Mouse (Mus musculus): ENCODE data around the gene Gm20878. TPM values are rescaled to one million over a fixed set of nuclear protein-coding genes. Genes with fewer than 3 reads are reported as not detected.
"Not testable (repeated sequence)": the region's sequence is repeated elsewhere in the genome, so short reads cannot be mapped to it uniquely, and the experiment has no call there.

The Gm20878 gene
- 1.7 TPM in 2 replicates for polyA plus RNA-seq (2015; fragmentation: Nextera tagmentation; extraction: Ambion mirVana)

DNA sequence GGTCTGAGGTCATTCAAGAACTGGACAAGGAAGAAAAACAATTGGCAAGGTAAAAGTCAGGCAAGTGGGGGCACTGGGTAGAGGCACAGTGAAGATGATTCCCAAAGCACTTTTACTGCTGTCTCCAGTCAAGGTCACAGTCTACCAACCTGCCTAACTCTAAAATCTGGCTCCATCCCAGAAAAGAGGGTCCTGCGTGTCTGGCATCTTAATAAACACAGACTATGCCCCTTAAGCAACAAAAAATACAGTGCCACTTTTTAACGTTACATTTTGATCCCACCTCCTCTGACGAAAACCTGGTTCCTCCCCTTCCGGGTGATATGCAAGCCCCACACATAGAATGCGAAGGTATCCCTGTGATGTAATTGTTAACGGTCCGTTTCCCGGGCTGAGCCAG, at the start of gene Gm20878:
Gm20878 (plus strand) TSS at position 301 of the 400 bp plus-strand sequence.
- not testable (repeated sequence) for H3K9ac ChIP-seq; H3K4me2 ChIP-seq; H3K4me3 ChIP-seq; ATAC-seq (ENCODE audit: borderline replicate concordance, extremely low read depth, low FRiP score, low TSS enrichment); H3K9me3 ChIP-seq; H3K36me3 ChIP-seq; H3K4me1 ChIP-seq; H3K27me3 ChIP-seq; H3K27ac ChIP-seq
- WGBS = no CpG with 5 or more reads among the region's 8 CpGs

DNA sequence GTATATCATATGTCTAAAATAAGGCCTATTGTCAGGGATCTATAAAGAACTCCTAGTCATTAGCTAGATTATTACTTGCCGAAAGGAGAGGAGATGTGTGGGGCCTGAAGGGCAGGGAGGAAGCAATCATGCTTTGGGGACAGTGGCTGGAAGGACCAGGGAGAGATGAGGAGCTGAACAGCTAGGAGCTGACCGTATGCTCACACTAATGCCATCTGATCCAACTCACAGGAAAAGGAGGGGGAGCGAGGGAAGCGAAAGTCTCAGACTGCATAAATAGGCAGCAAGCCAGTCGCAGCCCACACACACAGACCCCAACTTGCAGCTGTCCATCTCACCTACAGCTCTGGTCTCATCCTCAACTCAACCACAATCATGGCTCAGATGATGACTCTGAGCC, 38.1 kb upstream of the Gm20878 start, which contains the start of gene Gm21541:
Gm21541 (plus strand) TSS at position 301 of the 400 bp plus-strand sequence.
- not testable (repeated sequence) for H3K27me3 ChIP-seq; H3K4me2 ChIP-seq; H3K27ac ChIP-seq; H3K4me3 ChIP-seq; ATAC-seq (ENCODE audit: borderline replicate concordance, extremely low read depth, low FRiP score, low TSS enrichment); H3K9ac ChIP-seq; H3K4me1 ChIP-seq; H3K9me3 ChIP-seq; H3K36me3 ChIP-seq
- no CpG with 5 or more reads among the region's 5 CpGs for WGBS

GRCm38 (mm10) chr4:41965758-41966157, 24.4 kb downstream of the Gm20878 start, which contains the start of gene Fam205a4:
Gene Fam205a4 (plus strand): TSS chr4:41966058.
- H3K9me3 ChIP-seq; H3K36me3 ChIP-seq; H3K4me3 ChIP-seq; H3K27ac ChIP-seq; H3K9ac ChIP-seq; H3K4me2 ChIP-seq; H3K27me3 ChIP-seq; ATAC-seq (ENCODE audit: borderline replicate concordance, extremely low read depth, low FRiP score, low TSS enrichment); H3K4me1 ChIP-seq: not testable (repeated sequence)
- no CpG with 5 or more reads among the region's 1 CpGs for WGBS

Other genes starting within 250 kb of the Gm20878 start
- gene Cntfr, start 244.5 kb upstream of the Gm20878 start, polyA plus RNA-seq (2015; fragmentation: Nextera tagmentation; extraction: Ambion mirVana) = 7.8 TPM in 2 replicates
- 131 and 136 TPM in 2 replicates for gene Il11ra1, start 241.6 kb upstream of the Gm20878 start, polyA plus RNA-seq (2015; fragmentation: Nextera tagmentation; extraction: Ambion mirVana)
- gene Rpp25l, start 228.0 kb upstream of the Gm20878 start, polyA plus RNA-seq (2015; fragmentation: Nextera tagmentation; extraction: Ambion mirVana) = 80.4 and 89.8 TPM in 2 replicates
- 133 and 136 TPM in 2 replicates for gene Dctn3, start 218.4 kb upstream of the Gm20878 start, polyA plus RNA-seq (2015; fragmentation: Nextera tagmentation; extraction: Ambion mirVana)
- not detected in 2 replicates for gene Arid3c, start 210.4 kb upstream of the Gm20878 start, polyA plus RNA-seq (2015; fragmentation: Nextera tagmentation; extraction: Ambion mirVana)
- 29.2 and 30.8 TPM in 2 replicates for gene Galt, start 186.3 kb upstream of the Gm20878 start, polyA plus RNA-seq (2015; fragmentation: Nextera tagmentation; extraction: Ambion mirVana)
- 75.5 and 80.2 TPM in 2 replicates for gene Sigmar1, start 185.4 kb upstream of the Gm20878 start, polyA plus RNA-seq (2015; fragmentation: Nextera tagmentation; extraction: Ambion mirVana)
- gene Ccl27a, start 167.3 kb upstream of the Gm20878 start, polyA plus RNA-seq (2015; fragmentation: Nextera tagmentation; extraction: Ambion mirVana) = 28.8 and 30.5 TPM in 2 replicates
- 26.8 and 44.4 TPM in 2 replicates for gene Gm21541, start 38.0 kb upstream of the Gm20878 start, polyA plus RNA-seq (2015; fragmentation: Nextera tagmentation; extraction: Ambion mirVana)
- 0.06 and 0.11 TPM in 2 replicates for gene Fam205a4, start 24.5 kb downstream of the Gm20878 start, polyA plus RNA-seq (2015; fragmentation: Nextera tagmentation; extraction: Ambion mirVana)
- 0.09 TPM in 1 of 2 replicates, not detected in the other for gene Gm21093, start 93.2 kb downstream of the Gm20878 start, polyA plus RNA-seq (2015; fragmentation: Nextera tagmentation; extraction: Ambion mirVana)
- not detected in 2 replicates for gene Gm3893, start 149.6 kb downstream of the Gm20878 start, polyA plus RNA-seq (2015; fragmentation: Nextera tagmentation; extraction: Ambion mirVana)
- gene Gm13304, start 173.2 kb downstream of the Gm20878 start, polyA plus RNA-seq (2015; fragmentation: Nextera tagmentation; extraction: Ambion mirVana) = 11.5 TPM in 1 of 2 replicates, not detected in the other
- not detected in 2 replicates for gene Gm13306, start 211.9 kb downstream of the Gm20878 start, polyA plus RNA-seq (2015; fragmentation: Nextera tagmentation; extraction: Ambion mirVana)
- 0.54 TPM in 1 of 2 replicates, not detected in the other for gene Gm13305, start 227.0 kb downstream of the Gm20878 start, polyA plus RNA-seq (2015; fragmentation: Nextera tagmentation; extraction: Ambion mirVana)